Mouse (Mus musculus): ENCODE data around the gene Tmem135. TPM values are rescaled to one million over a fixed set of nuclear protein-coding genes. Genes with fewer than 3 reads are reported as not detected.

Tmem135 gene
- total and polyA plus RNA-seq, 3 experiments = 23.1 to 108 (median 25.1) TPM

- Histone ChIP-seq H3K36me3 (replicated peaks) (no peaks in the 10 kb centered on the region), H3K27me3 (ENCODE audit: insufficient read depth, low read length) (no peaks in the 10 kb centered on the region), H3K4me1 (ENCODE audit: insufficient read depth, low read depth, low read length) (no peaks in the 10 kb centered on the region), H3K4me3 (ENCODE audit: low read depth, low read length) (no peak overlapping the region), H3K9me3 (replicated peaks) (no peaks in the 10 kb centered on the region)
- ATAC-seq (ENCODE audit: extremely low read depth, insufficient number of reproducible peaks, low FRiP score, poor library complexity, severe bottlenecking) (no peak), DNase-seq (ENCODE audit: low spot score) (no peak)
- TF ChIP-seq GATA2 (IDR thresholded peaks at IDR 0.05; ENCODE audit: borderline replicate concordance, low read depth, low read length) = no peak
- no peak for TF ChIP-seq CTCF (IDR thresholded peaks at IDR 0.05; ENCODE audit: low read depth, low read length)
- no peak for TF ChIP-seq GATA1 (IDR thresholded peaks at IDR 0.05; ENCODE audit: borderline replicate concordance, low read length)
- no peak for TF ChIP-seq TAL1 (conservative IDR thresholded peaks at IDR 0.05; ENCODE audit: low read depth, low read length)
- no peak for TF ChIP-seq POLR2AphosphoS5 (IDR thresholded peaks at IDR 0.05; ENCODE audit: insufficient replicate concordance, low read depth, low read length)
Measured at GRCm38 (mm10) chr7:89436404-89436803, 32.4 kb upstream of the Tmem135 start.

GRCm38 (mm10) chr7:89433893-89434616, 30.0 kb upstream of the Tmem135 start:
- no peaks in the 10 kb centered on the region for H3K4me1 ChIP-seq (ENCODE audit: insufficient read depth, low read depth, low read length)
- H3K27me3 ChIP-seq (ENCODE audit: insufficient read depth, low read length) = no peaks in the 10 kb centered on the region
- ATAC-seq (ENCODE audit: extremely low read depth, insufficient number of reproducible peaks, low FRiP score, poor library complexity, severe bottlenecking) = no peak
- no peak for DNase-seq (ENCODE audit: low spot score)
- H3K4me3 ChIP-seq (ENCODE audit: low read depth, low read length) = no peak overlapping the region
- H3K36me3 ChIP-seq (replicated peaks) = no peaks in the 10 kb centered on the region
- TF ChIP-seq CTCF (IDR thresholded peaks at IDR 0.05; ENCODE audit: low read depth, low read length) (no peak), GATA1 (IDR thresholded peaks at IDR 0.05; ENCODE audit: borderline replicate concordance, low read length) (no peak), TAL1 (conservative IDR thresholded peaks at IDR 0.05; ENCODE audit: low read depth, low read length) (no peak), POLR2AphosphoS5 (IDR thresholded peaks at IDR 0.05; ENCODE audit: insufficient replicate concordance, low read depth, low read length) (no peak), GATA2 (IDR thresholded peaks at IDR 0.05; ENCODE audit: borderline replicate concordance, low read depth, low read length) (no peak)
- H3K9me3 ChIP-seq (replicated peaks) = no peaks in the 10 kb centered on the region

- Histone ChIP-seq H3K27me3 (ENCODE audit: insufficient read depth, low read length) (no peaks in the 10 kb centered on the region), H3K9me3 (replicated peaks) (no peaks in the 10 kb centered on the region), H3K4me1 (ENCODE audit: insufficient read depth, low read depth, low read length) (no peaks in the 10 kb centered on the region), H3K36me3 (replicated peaks) (no peaks in the 10 kb centered on the region), H3K4me3 (ENCODE audit: low read depth, low read length) (no peak overlapping the region)
- TF ChIP-seq POLR2AphosphoS5 (IDR thresholded peaks at IDR 0.05; ENCODE audit: insufficient replicate concordance, low read depth, low read length) (no peak), GATA2 (IDR thresholded peaks at IDR 0.05; ENCODE audit: borderline replicate concordance, low read depth, low read length) (no peak), TAL1 (conservative IDR thresholded peaks at IDR 0.05; ENCODE audit: low read depth, low read length) (no peak), GATA1 (IDR thresholded peaks at IDR 0.05; ENCODE audit: borderline replicate concordance, low read length) (no peak), CTCF (IDR thresholded peaks at IDR 0.05; ENCODE audit: low read depth, low read length) (no peak)
- ATAC-seq (ENCODE audit: extremely low read depth, insufficient number of reproducible peaks, low FRiP score, poor library complexity, severe bottlenecking) = no peak
- DNase-seq (ENCODE audit: low spot score) = no peak
Measured at GRCm38 (mm10) chr7:89433193-89433892, 29.3 kb upstream of the Tmem135 start.

- Histone ChIP-seq H3K4me1 (ENCODE audit: insufficient read depth, low read depth, low read length) (no peaks in the 10 kb centered on the region), H3K4me3 (ENCODE audit: low read depth, low read length) (no peak overlapping the region), H3K9me3 (replicated peaks) (no peaks in the 10 kb centered on the region), H3K36me3 (replicated peaks) (no peaks in the 10 kb centered on the region), H3K27me3 (ENCODE audit: insufficient read depth, low read length) (peaks cover 4% of the 10 kb centered on the region; the same call in 1 of the 2 replicates)
- ATAC-seq (ENCODE audit: extremely low read depth, insufficient number of reproducible peaks, low FRiP score, poor library complexity, severe bottlenecking) = no peak
- no peak for TF ChIP-seq TAL1 (conservative IDR thresholded peaks at IDR 0.05; ENCODE audit: low read depth, low read length)
- no peak for TF ChIP-seq GATA1 (IDR thresholded peaks at IDR 0.05; ENCODE audit: borderline replicate concordance, low read length)
- no peak for DNase-seq (ENCODE audit: low spot score)
Measured at GRCm38 (mm10) chr7:89431185-89431584, 27.2 kb upstream of the Tmem135 start.

GRCm38 (mm10) chr7:89429326-89429725, 25.3 kb upstream of the Tmem135 start:
- TF ChIP-seq TAL1 (conservative IDR thresholded peaks at IDR 0.05; ENCODE audit: low read depth, low read length) = no peak
- no peak for TF ChIP-seq CTCF (IDR thresholded peaks at IDR 0.05; ENCODE audit: low read depth, low read length)
- TF ChIP-seq GATA2 (IDR thresholded peaks at IDR 0.05; ENCODE audit: borderline replicate concordance, low read depth, low read length) = no peak
- TF ChIP-seq POLR2AphosphoS5 (IDR thresholded peaks at IDR 0.05; ENCODE audit: insufficient replicate concordance, low read depth, low read length) = no peak
- no peak for TF ChIP-seq GATA1 (IDR thresholded peaks at IDR 0.05; ENCODE audit: borderline replicate concordance, low read length)
- no peaks in the 10 kb centered on the region for H3K9me3 ChIP-seq (replicated peaks)

GRCm38 (mm10) chr7:89428804-89429203, 24.8 kb upstream of the Tmem135 start:
- Histone ChIP-seq H3K27me3 (ENCODE audit: insufficient read depth, low read length) (peaks cover 4% of the 10 kb centered on the region; the same call in 1 of the 2 replicates), H3K36me3 (replicated peaks) (no peaks in the 10 kb centered on the region), H3K4me1 (ENCODE audit: insufficient read depth, low read depth, low read length) (no peaks in the 10 kb centered on the region), H3K4me3 (ENCODE audit: low read depth, low read length) (no peak overlapping the region), H3K9me3 (replicated peaks) (no peaks in the 10 kb centered on the region)
- TF ChIP-seq POLR2AphosphoS5 (IDR thresholded peaks at IDR 0.05; ENCODE audit: insufficient replicate concordance, low read depth, low read length) = no peak
- DNase-seq (ENCODE audit: low spot score) = no peak
- ATAC-seq (ENCODE audit: extremely low read depth, insufficient number of reproducible peaks, low FRiP score, poor library complexity, severe bottlenecking) = no peak

More at GRCm38 (mm10) chr7:89429326-89429725, 25.3 kb upstream of the Tmem135 start:
- ATAC-seq (ENCODE audit: extremely low read depth, insufficient number of reproducible peaks, low FRiP score, poor library complexity, severe bottlenecking) = no peak
- Histone ChIP-seq H3K36me3 (replicated peaks) (no peaks in the 10 kb centered on the region), H3K4me1 (ENCODE audit: insufficient read depth, low read depth, low read length) (no peaks in the 10 kb centered on the region), H3K4me3 (ENCODE audit: low read depth, low read length) (no peak overlapping the region), H3K27me3 (ENCODE audit: insufficient read depth, low read length) (peaks cover 4% of the 10 kb centered on the region; the same call in 1 of the 2 replicates)
- no peak for DNase-seq (ENCODE audit: low spot score)

Data from G1E (cell line).